Mouse (Mus musculus) erythroblast, embryonic 14.5 days (primary cell): Measurements from ENCODE around the gene Chrnb2. TPM values are rescaled to one million over a fixed set of nuclear protein-coding genes. Genes with fewer than 3 reads are reported as not detected.
A peak's percentile ranks its signal among the peaks of the same experiment; 100 is the strongest.

Experiments used
- H3K27me3 ChIP-seq: 2 replicates; pipeline ENCODE4 v1.6.1; 2012; ENCODE audit warnings: inconsistent platforms; ENCODE audit not compliant: control insufficient read depth
- H3K36me3 ChIP-seq: 2 replicates; pipeline ENCODE4 v1.6.1; 2012; ENCODE audit warnings: mild to moderate bottlenecking, inconsistent platforms; ENCODE audit not compliant: control insufficient read depth
- H3K4me1 ChIP-seq: 2 replicates; pipeline ENCODE4 v1.6.1; 2012; ENCODE audit warnings: inconsistent platforms; ENCODE audit not compliant: control insufficient read depth
- H3K4me3 ChIP-seq: replicated peaks from 2 replicates; pipeline ENCODE3; 2012; ENCODE audit warnings: moderate library complexity, mild to moderate bottlenecking, inconsistent platforms
- H3K9me3 ChIP-seq: 2 replicates; pipeline ENCODE4 v1.6.1; 2012; ENCODE audit warnings: low read length, inconsistent platforms, mixed read lengths; ENCODE audit not compliant: control insufficient read depth
- GATA1 ChIP-seq: IDR thresholded peaks from 2 replicates; pipeline ENCODE4 v1.6.1; 2012; ENCODE audit warnings: low read length, inconsistent platforms, mixed read lengths
- TAL1 ChIP-seq: IDR thresholded peaks from 3 replicates; pipeline ENCODE4 v1.6.1; 2012; ENCODE audit warnings: low read length, inconsistent platforms, mixed read lengths
- polyA plus RNA-seq: library from polyadenylated mRNA; stranded (reverse); fragments of >175 nt; gene quantifications from 2 replicates; pipeline ENCODE4 v1.2.3, GENCODE M21; 2012

Chrnb2 gene
- polyA plus RNA-seq, 1 experiment = 0.01 TPM

GRCm38 (mm10) chr3:89728848-89729247, 35.6 kb downstream of the Chrnb2 start:
- Histone ChIP-seq H3K4me1 (peaks cover 33% of the 10 kb centered on the region), H3K27me3 (no peaks in the 10 kb centered on the region)

GRCm38 (mm10) chr3:89727028-89727427, 37.4 kb downstream of the Chrnb2 start:
- no peaks in the 10 kb centered on the region for H3K36me3 ChIP-seq
- TF ChIP-seq GATA1 (no peak), TAL1 (no peak)
- H3K4me1 ChIP-seq = peaks cover 24% of the 10 kb centered on the region
- no peaks in the 10 kb centered on the region for H3K27me3 ChIP-seq
- H3K9me3 ChIP-seq = no peaks in the 10 kb centered on the region
- H3K4me3 ChIP-seq = no peak overlapping the region

More at GRCm38 (mm10) chr3:89728848-89729247, 35.6 kb downstream of the Chrnb2 start:
- no peaks in the 10 kb centered on the region for H3K9me3 ChIP-seq
- TF ChIP-seq TAL1 = no peak
- no peak for TF ChIP-seq GATA1
- no peak overlapping the region for H3K4me3 ChIP-seq
- peaks cover 6% of the 10 kb centered on the region for H3K36me3 ChIP-seq

GRCm38 (mm10) chr3:89723400-89724084, 40.9 kb downstream of the Chrnb2 start:
- no peaks in the 10 kb centered on the region for H3K36me3 ChIP-seq
- peaks cover 7% of the 10 kb centered on the region for H3K4me1 ChIP-seq
- no peak for TF ChIP-seq GATA1
- TF ChIP-seq TAL1 = no peak
- H3K4me3 ChIP-seq = no peak overlapping the region
- H3K9me3 ChIP-seq = no peaks in the 10 kb centered on the region
- no peaks in the 10 kb centered on the region for H3K27me3 ChIP-seq

- H3K4me1 ChIP-seq = peaks cover 4% of the 10 kb centered on the region
- no peak overlapping the region for H3K4me3 ChIP-seq
- H3K36me3 ChIP-seq = no peaks in the 10 kb centered on the region
- no peaks in the 10 kb centered on the region for H3K27me3 ChIP-seq
- no peaks in the 10 kb centered on the region for H3K9me3 ChIP-seq
- TF ChIP-seq GATA1 (no peak), TAL1 (no peak)
Measured at GRCm38 (mm10) chr3:89722032-89722431, 42.4 kb downstream of the Chrnb2 start.

GRCm38 (mm10) chr3:89715967-89716256, 48.5 kb downstream of the Chrnb2 start:
- TF ChIP-seq TAL1 (no peak), GATA1 (no peak)
- H3K4me3 ChIP-seq = peak overlapping the region; percentile 84

GRCm38 (mm10) chr3:89715207-89715966, 49.0 kb downstream of the Chrnb2 start:
- Histone ChIP-seq H3K36me3 (no peaks in the 10 kb centered on the region), H3K4me1 (peaks cover 20% of the 10 kb centered on the region)
- TF ChIP-seq GATA1 = no peak
- TF ChIP-seq TAL1 = no peak

More at GRCm38 (mm10) chr3:89715967-89716256, 48.5 kb downstream of the Chrnb2 start:
- H3K4me1 ChIP-seq = peaks cover 20% of the 10 kb centered on the region
- no peaks in the 10 kb centered on the region for H3K9me3 ChIP-seq
- no peaks in the 10 kb centered on the region for H3K36me3 ChIP-seq
- H3K27me3 ChIP-seq = peaks cover 24% of the 10 kb centered on the region

GRCm38 (mm10) chr3:89714359-89715206, 49.8 kb downstream of the Chrnb2 start, which contains the start of gene Adar:
Gene Adar (plus strand): TSS chr3:89715022.
- Histone ChIP-seq H3K9me3 (no peaks in the 10 kb centered on the region), H3K4me1 (peaks cover 20% of the 10 kb centered on the region), H3K27me3 (peaks cover 24% of the 10 kb centered on the region), H3K36me3 (no peaks in the 10 kb centered on the region), H3K4me3 (peak within 1 kb of the TSS; percentile 84)
- no peak for TF ChIP-seq GATA1
- no peak for TF ChIP-seq TAL1

More at GRCm38 (mm10) chr3:89715207-89715966, 49.0 kb downstream of the Chrnb2 start:
- Histone ChIP-seq H3K4me3 (peak overlapping the region; percentile 84), H3K27me3 (peaks cover 24% of the 10 kb centered on the region), H3K9me3 (no peaks in the 10 kb centered on the region)

- no peaks in the 10 kb centered on the region for H3K36me3 ChIP-seq
- no peaks in the 10 kb centered on the region; the same call in 1 of the 2 replicates for H3K9me3 ChIP-seq
- no peak overlapping the region for H3K4me3 ChIP-seq
- TF ChIP-seq TAL1 = no peak
- no peak for TF ChIP-seq GATA1
- H3K4me1 ChIP-seq = no peaks in the 10 kb centered on the region
- H3K27me3 ChIP-seq = peaks cover 9% of the 10 kb centered on the region
Measured at GRCm38 (mm10) chr3:89704064-89704463, 60.4 kb downstream of the Chrnb2 start.
